Mouse (Mus musculus) cerebellum, adult 2 months (tissue): ENCODE data around the gene Stt3b.

Experiments used
- CTCF ChIP-seq: fragments of 200-500 bp; IDR thresholded peaks from 2 replicates; pipeline ENCODE4 v1.5.1; 2011; ENCODE audit warnings: low read depth, mild to moderate bottlenecking, control low read depth, low read length, moderate library complexity, borderline replicate concordance; ENCODE audit not compliant: insufficient read depth
- POLR2A ChIP-seq: fragments of 200-500 bp; IDR thresholded peaks from 2 replicates; pipeline ENCODE4 v1.6.1; 2011; ENCODE audit warnings: low read length, control low read depth, borderline replicate concordance; ENCODE audit not compliant: insufficient read depth

DNA sequence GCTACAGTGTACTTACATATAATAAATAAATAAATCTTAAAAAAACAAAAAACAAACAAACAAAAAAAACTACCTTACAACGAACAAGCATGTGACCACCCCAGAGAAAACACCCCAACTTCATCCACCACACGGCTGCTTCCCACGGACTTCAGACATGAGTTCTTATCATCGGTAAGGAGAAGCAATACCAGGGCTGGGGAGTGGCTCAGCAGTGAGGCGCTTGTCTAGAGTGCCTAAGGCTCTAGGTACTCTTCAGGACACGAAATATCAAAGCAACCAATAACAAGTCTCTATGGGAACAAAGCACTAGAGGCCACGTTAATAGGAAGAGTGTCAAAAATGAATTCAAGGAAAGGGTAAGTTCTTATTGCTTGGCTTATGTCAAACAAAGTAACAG, 49.8 kb downstream of the Stt3b start:
- TF ChIP-seq CTCF = no peak
- no peak for TF ChIP-seq POLR2A
